8 mouse cellular contexts compared by ENCODE assay signal in genomic region chr4:133370298-133371274, GRCm38 (mm10). TPM values are rescaled to one million over a fixed set of nuclear protein-coding genes. Genes with fewer than 3 reads are reported as not detected.
A peak's percentile ranks its signal among the peaks of the same experiment; 100 is the strongest.
DNase-seq lines count a peak whose midpoint lies in the region; ATAC-seq and TF ChIP-seq lines count a peak whose summit lies in the region.

No protein-coding gene starts in this region.

- in situ Hi-C loops in CH12.LX (cut with MboI; ENCODE audit: low pct_ligation_motif_present, low pct_unique_long_range_greater_than_20kb, low sequenced_read_pairs) = no loop called here

- 64% methylated on average over 22 of the region's 22 CpGs for WGBS in heart, embryonic 13.5 days
- 74% methylated on average over 22 of the region's 22 CpGs for WGBS in embryonic facial prominence, embryonic 11.5 days
- 63% methylated on average over 22 of the region's 22 CpGs for WGBS in intestine, embryonic 15.5 days
- 76% methylated on average over 22 of the region's 22 CpGs for WGBS in neural tube, embryonic 12.5 days

- H3K27ac ChIP-seq in heart, embryonic 13.5 days (replicated peaks) = peak overlapping the region; percentile 88
- no peak overlapping the region for H3K27ac ChIP-seq in CH12.LX (ENCODE audit: insufficient read depth, low read depth)
- no peak overlapping the region; the same call in 1 of the 2 replicates for H3K27ac ChIP-seq in embryonic facial prominence, embryonic 11.5 days (replicated peaks; ENCODE audit: low read depth, low read length)
- H3K27ac ChIP-seq in intestine, embryonic 15.5 days = peak overlapping the region; percentile 89
- no peak overlapping the region for H3K27ac ChIP-seq in neural tube, embryonic 12.5 days

- no peak for TF ChIP-seq RAD21 in CH12.LX (IDR thresholded peaks at IDR 0.05; ENCODE audit: low read depth, low read length)

- TF ChIP-seq EP300 in CH12.LX (IDR thresholded peaks at IDR 0.05; ENCODE audit: low read length) = no peak

- H3K36me3 ChIP-seq in heart, embryonic 13.5 days = peaks cover 3% of the 10 kb centered on the region; the same call in 1 of the 2 replicates
- peaks cover 4 to 26% of the 10 kb centered on the region in 2 experiments for H3K36me3 ChIP-seq in CH12.LX (replicated peaks in 1 of 2; ENCODE audit: control insufficient read depth in 1 of 2, insufficient read depth in 1 of 2, low read length in 1 of 2)
- no peaks in the 10 kb centered on the region for H3K36me3 ChIP-seq in embryonic facial prominence, embryonic 11.5 days (replicated peaks; ENCODE audit: control insufficient read depth, insufficient read depth, low read depth, low read length)
- no peaks in the 10 kb centered on the region for H3K36me3 ChIP-seq in intestine, embryonic 15.5 days
- no peaks in the 10 kb centered on the region for H3K36me3 ChIP-seq in neural tube, embryonic 12.5 days

- peaks cover 38% of the 10 kb centered on the region for H3K79me2 ChIP-seq in CH12.LX (replicated peaks; ENCODE audit: control insufficient read depth, extremely low read depth, insufficient read depth, poor library complexity, severe bottlenecking)

- intact Hi-C loops in heart, postnatal 10 days (cut with DNase I) = loop anchor here (2.0 to 5.0 kb wide), 2 partner anchors 20 to 37 kb away; no protein-coding TSS in a partner anchor

- H3K4me1 ChIP-seq in heart, embryonic 13.5 days = peaks cover 51% of the 10 kb centered on the region
- H3K4me1 ChIP-seq in CH12.LX (ENCODE audit: control insufficient read depth in 1 of 2, insufficient read depth in 2 of 2) = peaks cover 12 to 44% of the 10 kb centered on the region in 2 experiments; a peak in 3 of 4 replicates
- H3K4me1 ChIP-seq in embryonic facial prominence, embryonic 11.5 days (ENCODE audit: control insufficient read depth, insufficient read depth, low read length) = peaks cover 8% of the 10 kb centered on the region
- H3K4me1 ChIP-seq in intestine, embryonic 15.5 days (replicated peaks) = peaks cover 38% of the 10 kb centered on the region
- peaks cover 44% of the 10 kb centered on the region for H3K4me1 ChIP-seq in neural tube, embryonic 12.5 days

- no peak for TF ChIP-seq POLR2A in CH12.LX (IDR thresholded peaks at IDR 0.05; ENCODE audit: low read depth, low read length)

- H3K9me3 ChIP-seq in heart, embryonic 13.5 days = no peaks in the 10 kb centered on the region
- peaks cover 5% of the 10 kb centered on the region for H3K9me3 ChIP-seq in CH12.LX (replicated peaks; ENCODE audit: low read length)
- H3K9me3 ChIP-seq in embryonic facial prominence, embryonic 11.5 days (replicated peaks; ENCODE audit: control insufficient read depth, low read length) = no peaks in the 10 kb centered on the region
- no peaks in the 10 kb centered on the region for H3K9me3 ChIP-seq in intestine, embryonic 15.5 days
- H3K9me3 ChIP-seq in neural tube, embryonic 12.5 days = no peaks in the 10 kb centered on the region

- peak overlapping the region; percentile 89 for H3K4me2 ChIP-seq in heart, embryonic 13.5 days
- peak overlapping the region; percentile 93 for H3K4me2 ChIP-seq in CH12.LX (ENCODE audit: insufficient read depth, low read depth, poor library complexity, severe bottlenecking)
- H3K4me2 ChIP-seq in embryonic facial prominence, embryonic 11.5 days (ENCODE audit: low read depth, low read length) = peak overlapping the region; percentile 78
- H3K4me2 ChIP-seq in intestine, embryonic 15.5 days (replicated peaks) = peak overlapping the region; percentile 75
- peak overlapping the region; percentile 80 for H3K4me2 ChIP-seq in neural tube, embryonic 12.5 days (replicated peaks)

- DNase-seq in heart, postnatal 10 days = no peak
- DNase-seq in CH12.LX (ENCODE audit: extremely low read depth) = no peak
- DNase-seq in embryonic facial prominence, embryonic 11.5 days (ENCODE audit: low spot score) = no peak
- DNase-seq in thymus, postnatal 0 days (ENCODE audit: low spot score) = no peak
- no peak for DNase-seq in layer of hippocampus, postnatal 25 days (ENCODE audit: extremely low spot score in 1 of 2, low spot score in 1 of 2)

- H3K9ac ChIP-seq in heart, embryonic 13.5 days = peak overlapping the region; percentile 96
- peak overlapping the region; percentile 92 for H3K9ac ChIP-seq in CH12.LX (ENCODE audit: insufficient read depth, low read depth)
- H3K9ac ChIP-seq in embryonic facial prominence, embryonic 11.5 days (replicated peaks; ENCODE audit: low read length) = peak overlapping the region; percentile 93
- H3K9ac ChIP-seq in intestine, embryonic 15.5 days = peak overlapping the region; percentile 90
- H3K9ac ChIP-seq in neural tube, embryonic 12.5 days = peak overlapping the region; percentile 87

- dilution Hi-C loops in CH12.LX (cut with MboI; ENCODE audit: extremely low pct_ligation_motif_present, extremely low pct_unique_long_range_greater_than_20kb, low sequenced_read_pairs) = no loop called here

- ATAC-seq in heart, embryonic 13.5 days (ENCODE audit: extremely low read depth, insufficient number of reproducible peaks, low FRiP score, low TSS enrichment) = no peak
- no peak for ATAC-seq in embryonic facial prominence, embryonic 11.5 days (replicated peaks; ENCODE audit: insufficient number of reproducible peaks, low FRiP score, low TSS enrichment, low read depth)
- no peak for ATAC-seq in intestine, embryonic 15.5 days
- ATAC-seq in neural tube, embryonic 12.5 days (ENCODE audit: low FRiP score, low read depth) = no peak

- H3K27me3 ChIP-seq in heart, embryonic 13.5 days (replicated peaks) = no peaks in the 10 kb centered on the region
- no peaks in the 10 kb centered on the region for H3K27me3 ChIP-seq in CH12.LX (replicated peaks)
- no peaks in the 10 kb centered on the region for H3K27me3 ChIP-seq in embryonic facial prominence, embryonic 11.5 days (ENCODE audit: control insufficient read depth, insufficient read depth, low read length)
- no peaks in the 10 kb centered on the region for H3K27me3 ChIP-seq in intestine, embryonic 15.5 days (replicated peaks)
- H3K27me3 ChIP-seq in neural tube, embryonic 12.5 days (replicated peaks) = no peaks in the 10 kb centered on the region

- peak overlapping the region; percentile 88 for H3K4me3 ChIP-seq in heart, embryonic 13.5 days
- H3K4me3 ChIP-seq in CH12.LX (replicated peaks in 1 of 3; ENCODE audit: low read depth in 2 of 3, low read length in 2 of 3, poor library complexity in 1 of 3) = peak overlapping the region; percentile 71 to 85 (median 82)
- peak overlapping the region; percentile 90 for H3K4me3 ChIP-seq in embryonic facial prominence, embryonic 11.5 days (ENCODE audit: low read depth, low read length)
- peak overlapping the region; percentile 91 for H3K4me3 ChIP-seq in intestine, embryonic 15.5 days (replicated peaks)
- peak overlapping the region; percentile 86 for H3K4me3 ChIP-seq in neural tube, embryonic 12.5 days

- no peak for TF ChIP-seq CTCF in CH12.LX (conservative IDR thresholded peaks at IDR 0.05 in 1 of 2, IDR thresholded peaks at IDR 0.05 in 1 of 2; ENCODE audit: low read depth in 2 of 2, low read length in 2 of 2)

TF ChIP-seq in CH12.LX, 34 proteins besides CTCF, POLR2A, EP300 and RAD21:
- TF ChIP-seq UBTF (IDR thresholded peaks at IDR 0.05; ENCODE audit: low read depth, low read length) = no peak
- 0 out of 2 replicates have a peak, but pooled peaks have one; percentile 15 for TF ChIP-seq BHLHE40 (IDR thresholded peaks at IDR 0.05; ENCODE audit: low read depth, low read length)

RNA-seq across cellular contexts. Expression of gene Slc9a1, which starts 1.1 kb away (rescaled TPM):
- polyA plus RNA-seq in heart, embryonic 13.5 days (2015; fragmentation: Nextera tagmentation; extraction: Ambion mirVana) = 6.1 and 6.3 TPM in 2 replicates
- total RNA-seq in heart, postnatal 10 days (2021) = 10 to 100 TPM; 21.4 to 24.2 TPM
- total RNA-seq in CH12.LX (2012; rRNA removed) = 4.2 and 4.7 TPM in 2 replicates
- total RNA-seq in CH12.LX (2014; rRNA removed) = 0.66 and 1.4 TPM in 2 replicates
- 12.0 and 16.7 TPM in 2 replicates for polyA plus RNA-seq in CH12.LX (2012; ENCODE audit: insufficient read length, low read depth)
- polyA plus RNA-seq in embryonic facial prominence, embryonic 11.5 days (2014; fragmentation: Nextera tagmentation; extraction: Ambion mirVana) = 4.7 and 5.6 TPM in 2 replicates
- 8.5 and 9.3 TPM in 2 replicates for polyA plus RNA-seq in intestine, embryonic 15.5 days (2015; fragmentation: Nextera tagmentation; extraction: Ambion mirVana)
- polyA plus RNA-seq in neural tube, embryonic 12.5 days (2016; fragmentation: Nextera tagmentation; extraction: Ambion mirVana) = 7.1 and 9.0 TPM in 2 replicates
- 5.2 and 6.2 TPM in 2 replicates for polyA plus RNA-seq in thymus, postnatal 0 days (2015; fragmentation: Nextera tagmentation; extraction: Ambion mirVana)
- total RNA-seq in layer of hippocampus, postnatal 25 days (2021) = 10 to 100 TPM; 59.6 to 62.8 TPM

RNA-seq across cellular contexts. Expression of gene Wdtc1, which starts 17.3 kb away (rescaled TPM):
- 11.3 and 11.9 TPM in 2 replicates for polyA plus RNA-seq in heart, embryonic 13.5 days (2015; fragmentation: Nextera tagmentation; extraction: Ambion mirVana)
- 10 to 100 TPM; 55.3 to 58.8 TPM for total RNA-seq in heart, postnatal 10 days (2021)
- total RNA-seq in CH12.LX (2012; rRNA removed) = 6.8 and 10.8 TPM in 2 replicates
- total RNA-seq in CH12.LX (2014; rRNA removed) = 2.8 and 3.0 TPM in 2 replicates
- 9.1 and 9.6 TPM in 2 replicates for polyA plus RNA-seq in CH12.LX (2012; ENCODE audit: insufficient read length, low read depth)
- 16.7 and 18.7 TPM in 2 replicates for polyA plus RNA-seq in embryonic facial prominence, embryonic 11.5 days (2014; fragmentation: Nextera tagmentation; extraction: Ambion mirVana)
- 13.9 and 17.0 TPM in 2 replicates for polyA plus RNA-seq in intestine, embryonic 15.5 days (2015; fragmentation: Nextera tagmentation; extraction: Ambion mirVana)
- polyA plus RNA-seq in neural tube, embryonic 12.5 days (2016; fragmentation: Nextera tagmentation; extraction: Ambion mirVana) = 22.3 and 28.3 TPM in 2 replicates
- polyA plus RNA-seq in thymus, postnatal 0 days (2015; fragmentation: Nextera tagmentation; extraction: Ambion mirVana) = 13.6 and 14.2 TPM in 2 replicates
- total RNA-seq in layer of hippocampus, postnatal 25 days (2021) = 10 to 100 TPM; 84.4 to 85.8 TPM

Comparison
In these comparisons a context has a peak if more than half of its experiments do, and no peak if none do; other contexts are left out.
1. H3K27ac ChIP-seq: peak in heart, embryonic 13.5 days (single experiment) and intestine, embryonic 15.5 days (single experiment); none in CH12.LX (single experiment), embryonic facial prominence, embryonic 11.5 days (single experiment) and neural tube, embryonic 12.5 days (single experiment).
2. Peak in every context shown above with its lines, with median percentiles within 50 percentile points of each other: H3K4me2 ChIP-seq, H3K4me3 ChIP-seq and H3K9ac ChIP-seq.